Mouse (Mus musculus) megakaryocyte, embryonic 14.5 days (primary cell): ENCODE measurements around the gene Daxx.
"Not testable (repeated sequence)": the region's sequence is repeated elsewhere in the genome, so short reads cannot be mapped to it uniquely, and the experiment has no call there.

ENCODE experiments used
- FLI1 ChIP-seq: IDR thresholded peaks from 2 replicates; pipeline ENCODE4 v1.6.1; 2012; ENCODE audit warnings: low read length, inconsistent platforms, mixed read lengths
- GATA1 ChIP-seq: IDR thresholded peaks from 3 replicates; pipeline ENCODE4 v1.6.1; 2012; ENCODE audit warnings: mixed read lengths, low read length, inconsistent platforms, borderline replicate concordance

DNA sequence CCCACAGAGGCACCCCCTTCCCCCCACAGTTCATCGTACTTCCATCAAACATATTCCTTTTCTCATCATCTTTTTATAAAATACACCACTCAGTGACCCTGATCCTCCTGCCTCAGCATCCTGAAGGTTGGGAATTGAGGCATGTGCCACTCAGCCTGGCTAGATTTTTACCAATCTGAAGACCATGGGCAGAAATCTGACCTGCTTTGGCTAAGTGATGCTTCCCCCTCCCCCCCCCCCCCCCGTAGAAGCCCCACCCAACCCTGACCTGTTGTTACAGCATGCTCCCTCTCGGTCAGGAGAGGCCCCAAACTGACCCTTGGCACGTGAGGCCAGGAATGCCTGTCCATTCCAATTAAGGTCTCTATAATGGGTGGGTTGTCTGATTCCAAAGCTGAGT, 4.4 kb upstream of the Daxx start, which contains the start of gene Platr17:
- TF ChIP-seq GATA1, FLI1: not testable (repeated sequence)
